Mouse (Mus musculus) spleen, embryonic (tissue): Measurements from ENCODE around the gene Btbd35f28.
"Not testable (repeated sequence)": the region's sequence is repeated elsewhere in the genome, so short reads cannot be mapped to it uniquely, and the experiment has no call there.

ENCODE experiments used
- CTCF ChIA-PET: fragments of 350-600 bp; sonication (Branson Sonifier 250); formaldehyde crosslinking; loops from one replicate; lab custom pipeline; 2022; lab: Charles Lee

Gene Btbd35f28

DNA sequence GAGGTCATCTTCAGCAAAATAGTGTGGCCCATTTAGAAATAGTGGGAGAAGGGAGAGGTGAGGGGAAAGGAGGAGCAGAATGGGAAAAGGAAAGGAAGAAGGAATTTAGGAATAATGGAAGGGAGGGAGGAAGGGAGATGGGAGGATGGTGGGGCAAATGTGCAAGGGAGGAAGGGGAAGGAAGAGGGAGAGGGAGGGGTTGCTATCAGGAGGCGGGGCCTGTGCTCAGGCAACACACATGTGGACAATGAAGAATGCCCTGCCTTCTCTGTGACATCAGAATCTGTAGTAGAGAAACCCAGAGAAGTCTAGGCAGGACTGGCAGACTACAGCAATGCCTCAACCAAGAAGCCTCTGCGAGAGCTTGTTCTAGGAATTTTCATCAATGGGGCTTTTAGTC lies at the start of gene Btbd35f28:
Gene Btbd35f28 (plus strand): TSS at position 301 of the 400 bp plus-strand sequence.
- CTCF ChIA-PET = not testable (repeated sequence)
